Mouse (Mus musculus) embryonic facial prominence, embryonic 15.5 days (tissue): ENCODE results near the gene Ropn1l. TPM values are rescaled to one million over a fixed set of nuclear protein-coding genes. Genes with fewer than 3 reads are reported as not detected.

Experiments
- ATAC-seq: fragments of 200-750 bp; cut with Nextera tagmentation; 2 replicates; pipeline ENCODE4 v1.8.0; 2017; ENCODE audit warnings: low read depth, moderate TSS enrichment; ENCODE audit not compliant: insufficient number of reproducible peaks, low FRiP score, low TSS enrichment
- H3K27ac ChIP-seq: fragments of 300-500 bp; sonication (generic); replicated peaks from 2 replicates; pipeline ENCODE4 v1.5.1; 2015; ENCODE audit warnings: mild to moderate bottlenecking, inconsistent platforms
- H3K27me3 ChIP-seq: fragments of 300-500 bp; sonication (generic); 2 replicates; pipeline ENCODE4 v1.6.1; 2015; ENCODE audit warnings: inconsistent platforms
- H3K36me3 ChIP-seq: fragments of 300-500 bp; sonication (generic); 2 replicates; pipeline ENCODE4 v1.6.1; 2015; ENCODE audit warnings: mild to moderate bottlenecking, inconsistent platforms
- H3K4me1 ChIP-seq: fragments of 300-500 bp; sonication (generic); 2 replicates; pipeline ENCODE4 v1.6.1; 2015; ENCODE audit warnings: inconsistent platforms
- H3K4me2 ChIP-seq: fragments of 300-500 bp; sonication (generic); replicated peaks from 2 replicates; pipeline ENCODE4 v1.6.1; 2015; ENCODE audit warnings: mild to moderate bottlenecking, inconsistent platforms
- H3K4me3 ChIP-seq: fragments of 300-500 bp; sonication (generic); replicated peaks from 2 replicates; pipeline ENCODE4 v1.5.1; 2015; ENCODE audit warnings: mild to moderate bottlenecking, inconsistent platforms
- H3K9ac ChIP-seq: fragments of 300-500 bp; sonication (generic); 2 replicates; pipeline ENCODE4 v1.6.1; 2015; ENCODE audit warnings: inconsistent platforms
- H3K9me3 ChIP-seq: fragments of 300-500 bp; sonication (generic); replicated peaks from 2 replicates; pipeline ENCODE4 v1.6.1; 2016; ENCODE audit warnings: inconsistent platforms
- WGBS: fragments of 180-500 bp; shearing (Covaris S2); methylation state at CpG from one replicate; pipeline ENCODE4 v1.1.7; 2015; 5-methylcytosine and 5-hydroxymethylcytosine counted together
- polyA plus RNA-seq: library from polyadenylated mRNA; unstranded; fragments of >200 nt; fragmentation: Nextera tagmentation; extraction: Ambion mirVana; gene quantifications from 2 replicates; pipeline ENCODE4 v1.2.1, GENCODE M21; 2015

Ropn1l gene
- polyA plus RNA-seq, 1 experiment from 2014 or later, result 5.8 TPM

DNA sequence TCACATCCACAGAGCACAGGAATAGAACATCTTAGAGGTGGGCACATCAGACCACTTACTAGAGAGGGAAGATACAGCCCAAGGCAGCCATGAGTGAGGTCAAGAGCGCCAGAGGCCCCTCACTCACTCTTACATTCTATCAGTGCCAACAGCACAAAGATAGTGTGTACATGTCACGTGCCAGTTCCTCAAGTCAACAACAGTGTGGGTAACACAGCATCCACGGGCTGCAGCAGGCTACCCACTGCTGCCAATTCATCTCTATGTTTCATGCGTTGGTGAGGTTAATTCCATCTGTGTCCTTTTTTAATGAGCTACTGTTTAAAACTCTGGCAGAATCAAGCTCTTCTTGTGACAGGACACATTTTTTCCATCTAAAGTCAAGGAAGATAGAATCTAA, 10.8 kb downstream of the Ropn1l start:
- Histone ChIP-seq H3K4me3 (no peak overlapping the region), H3K36me3 (no peaks in the 10 kb centered on the region), H3K4me1 (0 out of 2 replicates have a peak, but pooled peaks cover 2% of the 10 kb centered on the region), H3K4me2 (no peak overlapping the region), H3K27me3 (no peaks in the 10 kb centered on the region), H3K9me3 (no peaks in the 10 kb centered on the region), H3K27ac (no peak overlapping the region), H3K9ac (no peak overlapping the region)
- ATAC-seq, result no peak
- 89% methylated on average over 4 of the region's 4 CpGs for WGBS

DNA sequence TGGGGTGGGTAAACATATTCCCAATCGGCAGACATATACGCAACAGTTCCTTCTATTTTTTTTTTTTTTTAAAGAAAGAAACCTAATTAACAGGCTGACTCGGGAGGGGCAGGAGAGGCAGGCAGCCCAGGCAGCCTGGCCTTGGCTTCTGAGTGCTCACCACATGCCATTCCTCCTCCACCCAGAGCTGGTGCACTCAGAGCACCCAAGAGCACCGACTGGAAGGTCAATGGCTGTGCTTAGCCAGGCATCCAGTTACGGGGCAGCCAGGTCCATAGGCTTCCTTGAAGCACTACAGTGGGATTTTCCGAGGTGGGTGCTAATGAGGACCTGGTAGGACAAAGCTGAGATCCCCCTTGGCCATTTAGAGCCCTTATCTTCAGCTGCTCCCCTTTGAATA, 11.5 kb downstream of the Ropn1l start:
- Histone ChIP-seq H3K36me3 (no peaks in the 10 kb centered on the region), H3K9me3 (no peaks in the 10 kb centered on the region), H3K4me2 (no peak overlapping the region), H3K27me3 (no peaks in the 10 kb centered on the region), H3K4me3 (no peak overlapping the region), H3K9ac (no peak overlapping the region), H3K27ac (no peak overlapping the region), H3K4me1 (0 out of 2 replicates have a peak, but pooled peaks cover under 1% of the 10 kb centered on the region)
- WGBS, result 75% methylated on average over 6 of the region's 6 CpGs
- ATAC-seq, result no peak

DNA sequence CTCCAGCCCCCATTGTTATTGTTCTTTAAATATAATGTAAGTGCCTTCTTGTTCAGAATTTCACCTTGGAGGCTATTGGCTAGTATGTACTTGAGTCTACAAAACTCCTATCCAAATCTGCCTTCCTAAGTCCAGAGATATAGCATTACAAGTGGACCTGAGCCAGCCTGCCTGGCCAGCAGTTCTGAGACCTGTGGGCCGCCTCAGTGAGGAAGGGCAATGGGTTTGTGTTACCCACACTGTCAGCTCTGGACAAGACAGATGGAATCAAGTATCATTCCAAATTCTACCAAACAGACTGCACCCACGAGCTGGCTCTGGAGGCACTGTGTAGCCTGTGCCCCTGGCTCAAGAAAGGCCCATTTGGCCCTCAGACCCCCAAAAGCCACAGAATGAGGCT, 16.7 kb downstream of the Ropn1l start:
- 61% methylated on average over 2 of the region's 2 CpGs for WGBS
- H3K4me2 ChIP-seq, result no peak overlapping the region
- no peaks in the 10 kb centered on the region for H3K27me3 ChIP-seq
- no peaks in the 10 kb centered on the region for H3K36me3 ChIP-seq
- no peak overlapping the region for H3K27ac ChIP-seq
- no peaks in the 10 kb centered on the region for H3K4me1 ChIP-seq
- no peak overlapping the region for H3K4me3 ChIP-seq
- ATAC-seq, result no peak
- H3K9me3 ChIP-seq, result no peaks in the 10 kb centered on the region
- H3K9ac ChIP-seq, result no peak overlapping the region

DNA sequence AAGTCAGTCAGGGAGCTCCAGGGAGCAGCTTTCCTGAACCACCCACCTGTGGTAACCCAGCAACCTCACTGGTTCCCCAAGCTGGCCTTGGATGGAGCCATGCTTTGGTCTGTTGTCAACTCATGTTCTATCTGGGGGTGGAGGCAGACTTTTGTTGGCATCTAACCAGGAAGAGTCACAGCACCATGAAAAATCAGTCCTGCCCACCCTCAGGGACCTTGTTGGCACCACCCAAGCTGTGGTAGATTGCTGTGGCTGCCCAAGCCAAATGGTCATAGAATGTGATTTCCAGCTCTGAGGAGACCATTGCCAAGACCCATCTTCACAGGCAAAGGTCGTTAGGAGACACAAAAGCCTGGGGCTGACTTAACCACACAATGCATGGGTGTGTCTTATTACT, 17.5 kb downstream of the Ropn1l start:
- Histone ChIP-seq H3K9ac (no peak overlapping the region), H3K27ac (no peak overlapping the region), H3K9me3 (no peaks in the 10 kb centered on the region), H3K4me2 (no peak overlapping the region), H3K27me3 (no peaks in the 10 kb centered on the region), H3K36me3 (no peaks in the 10 kb centered on the region), H3K4me3 (no peak overlapping the region), H3K4me1 (no peaks in the 10 kb centered on the region)
- 32% methylated on average over 1 of the region's 1 CpGs for WGBS
- no peak for ATAC-seq

DNA sequence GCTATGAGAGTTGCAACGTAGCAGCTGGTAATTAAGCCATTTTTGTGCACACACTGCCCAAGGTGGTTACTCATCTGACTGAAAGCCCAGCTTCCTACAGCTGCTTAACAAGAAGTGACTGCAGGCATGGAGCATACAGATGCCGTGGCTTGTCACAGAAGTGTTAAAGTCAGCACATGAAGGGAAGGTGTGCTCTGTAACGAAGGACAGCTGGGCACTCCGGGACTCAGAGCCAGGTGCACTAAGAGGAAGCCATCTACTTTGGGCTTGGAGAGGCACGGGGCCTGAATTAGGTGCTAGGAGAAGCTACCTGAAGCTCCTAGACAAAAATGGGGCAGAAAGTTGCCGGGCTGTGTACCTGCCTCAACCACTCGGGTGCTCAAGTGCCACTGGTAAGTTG, 19.8 kb downstream of the Ropn1l start:
- no peak for ATAC-seq
- Histone ChIP-seq H3K4me2 (no peak overlapping the region), H3K4me1 (no peaks in the 10 kb centered on the region), H3K27ac (no peak overlapping the region), H3K27me3 (no peaks in the 10 kb centered on the region), H3K9ac (no peak overlapping the region), H3K9me3 (no peaks in the 10 kb centered on the region), H3K4me3 (no peak overlapping the region), H3K36me3 (no peaks in the 10 kb centered on the region)
- 66% methylated on average over 7 of the region's 7 CpGs for WGBS

DNA sequence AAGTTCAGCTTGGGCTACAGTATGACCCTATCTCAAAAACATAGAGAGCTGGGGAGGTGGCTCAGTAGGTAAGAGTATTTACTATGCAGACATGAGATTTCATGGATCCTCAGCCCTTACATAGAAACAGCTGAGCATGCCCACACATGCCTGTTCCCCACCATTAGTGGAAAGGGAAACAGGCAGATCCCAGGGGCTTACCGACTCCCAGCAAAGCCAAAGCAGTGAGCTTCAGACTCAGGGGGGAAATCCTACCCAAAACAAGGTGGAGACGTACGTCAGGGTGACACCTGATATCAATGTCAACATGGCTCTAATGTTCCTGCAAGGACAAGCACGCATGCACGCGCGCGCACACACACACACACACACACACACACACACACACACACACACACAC, 21.7 kb downstream of the Ropn1l start:
- no peak overlapping the region for H3K4me3 ChIP-seq
- no peaks in the 10 kb centered on the region for H3K36me3 ChIP-seq
- H3K4me2 ChIP-seq, result no peak overlapping the region
- no peak overlapping the region for H3K9ac ChIP-seq
- no peaks in the 10 kb centered on the region for H3K4me1 ChIP-seq
- 59% methylated on average over 8 of the region's 8 CpGs for WGBS
- 0 out of 2 replicates have a peak, but pooled peaks have one; percentile 47 for ATAC-seq
- H3K27me3 ChIP-seq, result no peaks in the 10 kb centered on the region
- H3K27ac ChIP-seq, result no peak overlapping the region
- H3K9me3 ChIP-seq, result no peaks in the 10 kb centered on the region

DNA sequence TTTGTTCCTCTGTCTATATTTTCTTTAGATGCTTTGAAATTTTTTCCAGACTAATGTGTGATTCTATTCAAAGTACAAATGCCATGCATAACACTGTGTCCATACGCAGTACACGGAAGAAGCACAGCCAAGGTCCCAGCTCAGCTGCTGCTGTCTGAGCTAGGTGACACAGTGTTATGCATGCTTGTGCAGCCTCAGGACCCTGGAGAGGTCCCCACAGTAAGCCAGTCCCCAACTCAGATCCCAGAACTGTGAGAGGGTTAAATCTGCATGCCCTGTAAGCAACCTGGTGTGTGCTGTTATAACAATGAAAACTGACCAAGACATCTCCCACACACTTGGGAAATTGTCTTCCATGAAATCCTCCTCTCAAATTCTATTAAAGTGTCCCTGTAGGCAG, 23.5 kb downstream of the Ropn1l start:
- Histone ChIP-seq H3K36me3 (no peaks in the 10 kb centered on the region), H3K27me3 (no peaks in the 10 kb centered on the region), H3K4me2 (no peak overlapping the region), H3K27ac (no peak overlapping the region), H3K4me3 (no peak overlapping the region), H3K9me3 (no peaks in the 10 kb centered on the region), H3K9ac (no peak overlapping the region), H3K4me1 (no peaks in the 10 kb centered on the region)
- 71% methylated on average over 2 of the region's 2 CpGs for WGBS
- no peak for ATAC-seq

DNA sequence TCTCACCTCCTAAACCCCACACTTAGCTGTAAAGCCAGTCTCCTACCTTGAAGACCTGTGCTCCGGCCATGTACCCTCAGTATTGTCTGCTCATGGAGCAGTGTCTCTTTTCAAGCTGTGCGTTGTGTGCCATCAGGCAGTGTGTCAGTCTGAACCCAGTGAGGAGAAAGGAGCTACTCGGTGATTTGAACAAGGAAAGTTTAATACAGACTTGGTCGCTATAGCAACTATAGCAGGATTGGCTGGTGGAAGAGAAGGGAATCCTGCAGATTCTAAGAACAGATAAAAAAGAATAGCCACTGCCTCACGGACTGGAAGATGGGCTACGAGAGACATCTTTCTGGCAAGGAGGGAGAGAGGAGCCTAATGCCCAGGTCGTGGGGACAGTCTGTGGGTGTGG, 24.1 kb downstream of the Ropn1l start:
- Histone ChIP-seq H3K4me2 (no peak overlapping the region), H3K9ac (no peak overlapping the region), H3K36me3 (no peaks in the 10 kb centered on the region), H3K27ac (no peak overlapping the region), H3K27me3 (no peaks in the 10 kb centered on the region), H3K4me1 (no peaks in the 10 kb centered on the region), H3K4me3 (no peak overlapping the region), H3K9me3 (no peaks in the 10 kb centered on the region)
- WGBS, result 79% methylated on average over 7 of the region's 7 CpGs
- no peak for ATAC-seq

DNA sequence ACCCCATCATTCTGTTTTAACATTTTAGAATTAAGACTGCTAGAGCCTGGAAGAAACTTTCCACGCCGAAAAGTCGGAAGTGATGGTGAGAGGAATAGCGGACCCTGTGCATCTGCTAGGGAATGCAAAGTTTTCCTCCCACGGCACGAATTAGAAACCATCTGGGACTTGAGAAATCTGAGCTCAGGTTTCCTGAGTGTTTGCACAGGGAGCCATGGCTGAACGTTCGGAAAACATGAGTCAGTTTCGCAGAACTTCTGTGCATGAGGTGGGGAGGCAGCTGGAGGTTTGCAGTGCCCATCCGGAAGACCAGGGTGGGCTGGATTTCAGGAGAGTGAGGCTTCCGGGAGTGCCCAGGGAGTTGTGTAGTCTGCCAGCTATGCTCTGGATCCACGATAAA, 25.0 kb downstream of the Ropn1l start:
- H3K4me3 ChIP-seq, result no peak overlapping the region
- H3K9me3 ChIP-seq, result no peaks in the 10 kb centered on the region
- no peak overlapping the region for H3K9ac ChIP-seq
- H3K27me3 ChIP-seq, result no peaks in the 10 kb centered on the region
- H3K4me1 ChIP-seq, result no peaks in the 10 kb centered on the region
- no peak overlapping the region for H3K4me2 ChIP-seq
- 43% methylated on average over 12 of the region's 12 CpGs for WGBS
- H3K27ac ChIP-seq, result no peak overlapping the region
- no peaks in the 10 kb centered on the region for H3K36me3 ChIP-seq
- ATAC-seq, result no peak

DNA sequence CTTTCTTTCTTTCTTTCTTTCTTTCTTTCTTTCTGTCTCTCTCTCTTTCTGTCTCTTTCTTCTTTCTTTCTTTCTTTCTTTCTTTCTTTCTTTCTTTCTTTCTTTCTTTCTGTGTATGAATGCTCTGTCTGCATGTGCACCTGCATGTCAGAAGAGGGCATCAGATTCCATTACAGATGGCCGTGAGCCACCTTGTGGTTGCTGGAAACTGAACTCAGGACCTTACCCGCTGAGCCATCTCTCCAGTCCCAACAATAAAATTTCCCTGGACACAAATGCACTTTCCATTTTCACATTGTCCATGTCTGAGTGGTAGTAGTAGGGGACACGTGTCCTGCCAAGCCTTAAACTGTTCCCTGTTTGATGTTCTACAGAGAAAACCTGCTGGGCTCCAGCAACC, 26.1 kb downstream of the Ropn1l start:
- H3K4me1 ChIP-seq, result no peaks in the 10 kb centered on the region
- WGBS, result 55% methylated on average over 3 of the region's 3 CpGs
- no peaks in the 10 kb centered on the region for H3K27me3 ChIP-seq

DNA sequence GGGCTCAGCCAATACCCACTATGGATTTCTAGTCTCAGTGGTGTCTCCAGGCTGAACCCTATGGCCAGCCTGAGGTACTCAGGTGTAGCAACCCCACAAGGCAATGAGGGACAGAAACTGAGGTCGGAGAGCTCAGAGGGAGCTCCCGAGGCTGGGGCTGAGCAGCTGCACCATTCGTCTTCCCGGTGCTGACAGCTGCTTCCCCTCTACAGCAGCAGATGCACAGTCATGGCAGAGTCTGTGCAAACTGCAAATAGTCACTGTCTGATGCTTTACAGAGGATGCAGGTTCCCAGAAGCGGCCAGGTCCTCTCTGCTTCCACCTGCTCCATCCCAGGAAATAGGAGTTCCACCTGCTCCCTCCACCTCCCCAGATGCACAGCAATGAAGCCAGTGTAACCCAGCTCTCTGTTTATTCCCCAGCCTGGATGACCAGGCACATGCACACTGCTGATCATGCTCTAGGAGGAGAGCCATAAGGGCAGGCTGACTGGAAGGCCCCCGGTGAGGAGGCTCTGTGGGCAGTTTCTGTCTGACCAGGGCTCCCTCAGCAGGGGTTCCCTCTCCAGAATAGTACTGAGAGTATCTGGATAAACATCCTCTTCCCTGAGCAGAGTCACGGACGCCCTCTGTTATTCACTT, 27.4 kb downstream of the Ropn1l start:
- Histone ChIP-seq H3K4me1 (no peaks in the 10 kb centered on the region), H3K4me2 (no peak overlapping the region), H3K9me3 (no peaks in the 10 kb centered on the region), H3K36me3 (no peaks in the 10 kb centered on the region), H3K9ac (no peak overlapping the region), H3K27ac (no peak overlapping the region), H3K4me3 (no peak overlapping the region), H3K27me3 (no peaks in the 10 kb centered on the region)
- 49% methylated on average over 8 of the region's 8 CpGs for WGBS
- no peak for ATAC-seq

More for the DNA sequence above, 26.1 kb downstream of the Ropn1l start:
- ATAC-seq, result no peak
- no peak overlapping the region for H3K4me3 ChIP-seq
- H3K4me2 ChIP-seq, result no peak overlapping the region
- no peak overlapping the region for H3K9ac ChIP-seq
- no peak overlapping the region for H3K27ac ChIP-seq
- no peaks in the 10 kb centered on the region for H3K9me3 ChIP-seq
- no peaks in the 10 kb centered on the region for H3K36me3 ChIP-seq

DNA sequence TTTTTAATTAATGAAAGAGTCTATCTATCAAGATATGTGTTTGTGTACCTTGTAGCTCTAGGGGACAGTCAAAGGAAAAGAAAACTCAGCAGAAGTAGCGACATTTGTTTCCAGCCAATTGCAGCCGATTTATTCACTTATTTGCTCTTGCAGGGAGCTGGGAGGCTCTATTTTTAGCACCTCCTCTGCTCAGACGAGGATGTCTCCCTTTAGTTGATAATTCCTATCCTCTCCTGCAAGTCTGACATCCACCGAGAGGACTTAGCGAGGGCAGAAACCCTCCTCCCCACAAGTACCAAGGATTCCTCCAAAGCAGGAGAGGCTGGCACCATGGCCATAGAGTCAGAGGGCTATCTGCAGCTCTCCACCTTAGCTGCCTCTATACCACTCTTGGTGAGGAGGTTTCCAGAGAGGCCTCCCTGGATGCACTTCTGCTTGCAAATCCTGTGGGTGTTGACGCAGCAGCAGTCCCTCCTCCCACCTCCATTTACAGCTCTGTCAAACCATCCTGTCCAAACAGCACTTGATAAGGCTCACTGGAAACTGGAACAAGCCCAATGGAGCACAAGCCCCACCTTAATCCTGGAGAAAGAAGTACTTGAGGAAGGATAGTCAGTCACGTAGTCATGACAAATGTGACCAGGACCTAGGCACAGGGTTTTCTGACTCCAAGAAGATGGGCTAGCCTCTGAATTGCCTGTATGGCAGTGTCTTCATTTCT, 30.7 kb downstream of the Ropn1l start:
- H3K9me3 ChIP-seq, result no peaks in the 10 kb centered on the region
- H3K4me3 ChIP-seq, result no peak overlapping the region
- no peaks in the 10 kb centered on the region for H3K36me3 ChIP-seq
- no peak overlapping the region for H3K9ac ChIP-seq
- ATAC-seq, result no peak
- H3K4me2 ChIP-seq, result no peak overlapping the region
- 61% methylated on average over 7 of the region's 7 CpGs for WGBS
- H3K27ac ChIP-seq, result no peak overlapping the region
- H3K4me1 ChIP-seq, result no peaks in the 10 kb centered on the region
- no peaks in the 10 kb centered on the region for H3K27me3 ChIP-seq
